Mouse (Mus musculus): ENCODE results near the gene Ptrh1.

Ptrh1 gene

GRCm38 (mm10) chr2:32769327-32770085, 6.1 kb upstream of the Ptrh1 start:
- no peak for TF ChIP-seq GATA4 (IDR thresholded peaks at IDR 0.05; ENCODE audit: insufficient replicate concordance, low read length)

- no peak for TF ChIP-seq GATA4 (IDR thresholded peaks at IDR 0.05; ENCODE audit: insufficient replicate concordance, low read length)
These were observed 3.7 kb upstream of the Ptrh1 start for GRCm38 (mm10) chr2:32771886-32772285.

DNA sequence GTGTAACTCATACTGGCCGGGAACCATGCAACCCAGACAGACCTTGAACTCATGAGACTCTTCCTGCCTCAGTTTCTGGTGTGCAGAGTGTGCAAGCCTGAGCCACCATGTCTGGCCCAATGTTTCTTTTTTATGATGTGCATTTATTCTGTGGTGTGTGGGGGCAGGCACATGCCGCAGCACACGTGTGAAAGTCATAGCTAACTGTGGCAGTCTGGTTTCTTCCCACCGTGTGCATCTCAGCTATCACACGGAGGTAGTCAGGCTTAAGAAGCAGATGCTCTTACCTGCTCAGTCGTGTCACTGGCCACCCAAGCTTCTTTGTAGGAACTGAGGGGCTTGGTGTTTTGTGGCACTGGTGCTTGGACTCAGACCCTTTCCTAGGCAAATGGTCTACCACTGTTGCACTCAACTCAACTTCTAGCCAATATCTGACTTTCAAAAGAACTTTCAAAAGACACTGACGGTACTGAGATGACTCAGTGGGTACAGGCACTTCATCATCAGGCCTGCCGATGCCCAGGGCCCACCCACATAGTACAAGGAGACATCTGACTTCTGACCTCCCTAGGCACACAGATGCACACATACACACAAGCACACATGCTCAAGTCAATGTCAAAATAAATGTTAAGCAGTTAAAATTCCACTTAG, 2.8 kb upstream of the Ptrh1 start:
- TF ChIP-seq GATA4 (IDR thresholded peaks at IDR 0.05; ENCODE audit: insufficient replicate concordance, low read length), result no peak

DNA sequence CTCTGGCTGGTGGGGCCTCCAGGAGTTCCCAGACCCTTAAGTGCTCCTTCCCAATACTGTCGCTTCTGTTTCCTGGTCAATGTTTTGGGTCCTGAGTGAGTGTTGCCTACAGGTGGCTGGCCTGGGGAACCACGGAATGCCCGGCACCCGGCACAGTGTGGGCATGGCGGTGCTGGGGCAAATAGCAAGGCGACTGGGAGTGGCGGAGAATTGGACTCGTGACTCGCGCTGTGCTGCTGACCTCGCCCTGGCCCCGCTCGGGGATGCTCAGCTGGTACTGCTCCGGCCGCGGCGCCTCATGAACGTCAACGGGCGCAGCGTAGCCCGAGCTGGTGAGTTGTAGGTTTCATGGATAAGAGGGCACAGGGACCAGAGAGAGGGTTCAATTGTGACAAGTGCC, 606 bp downstream of the Ptrh1 start:
- no peak for TF ChIP-seq GATA4 (IDR thresholded peaks at IDR 0.05; ENCODE audit: insufficient replicate concordance, low read length)

- TF ChIP-seq GATA4 (IDR thresholded peaks at IDR 0.05; ENCODE audit: insufficient replicate concordance, low read length), result no peak
These were observed 2.5 kb downstream of the Ptrh1 start for GRCm38 (mm10) chr2:32778081-32778480.

DNA sequence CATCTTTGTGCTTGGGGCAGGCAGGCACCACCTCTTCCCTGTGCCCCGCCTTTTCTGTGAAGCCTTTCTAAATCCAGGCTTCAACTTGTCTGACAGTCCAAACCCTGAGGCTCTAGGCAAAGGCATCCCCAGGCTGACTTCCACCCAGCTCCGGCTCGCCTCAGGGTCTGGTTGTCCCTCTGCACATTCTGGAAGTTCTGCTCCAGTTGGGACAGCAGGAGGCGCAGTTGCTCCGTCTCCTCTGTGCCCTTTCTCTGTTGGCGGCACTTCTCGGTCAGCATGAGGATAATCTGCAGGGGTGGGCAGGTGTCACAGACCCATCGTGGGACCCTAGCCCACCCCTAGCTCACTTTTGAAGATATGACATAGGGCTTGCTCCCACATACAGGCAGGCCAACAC, 3.5 kb downstream of the Ptrh1 start:
- TF ChIP-seq GATA4 (IDR thresholded peaks at IDR 0.05; ENCODE audit: insufficient replicate concordance, low read length), result no peak

DNA sequence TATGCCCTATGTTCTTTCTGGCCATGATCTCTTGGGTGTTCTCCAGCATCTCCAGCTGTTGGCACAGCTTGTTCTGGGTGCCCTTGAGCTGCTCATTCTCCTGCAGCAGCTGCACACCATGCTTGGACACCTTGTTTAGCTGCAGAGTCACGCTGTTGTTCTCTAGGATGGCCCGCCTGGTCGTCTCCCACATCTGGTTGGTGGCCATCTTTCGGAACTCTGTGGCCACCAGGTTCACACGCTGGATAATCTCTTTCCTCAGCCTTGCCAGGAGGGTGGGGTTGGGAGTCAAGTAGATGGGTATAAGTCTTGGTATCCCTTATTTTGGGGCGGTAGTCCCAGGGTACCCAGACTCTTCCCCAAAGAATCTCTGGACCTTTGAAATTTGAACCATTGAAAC, 4.1 kb downstream of the Ptrh1 start:
- TF ChIP-seq GATA4 (IDR thresholded peaks at IDR 0.05; ENCODE audit: insufficient replicate concordance, low read length), result no peak

- TF ChIP-seq GATA4 (IDR thresholded peaks at IDR 0.05; ENCODE audit: insufficient replicate concordance, low read length), result no peak
These were observed 6.1 kb downstream of the Ptrh1 start for GRCm38 (mm10) chr2:32781710-32782109.

- TF ChIP-seq GATA4 (IDR thresholded peaks at IDR 0.05; ENCODE audit: insufficient replicate concordance, low read length), result no peak
These were observed 8.6 kb downstream of the Ptrh1 start, which contains the start of gene Cfap157 for GRCm38 (mm10) chr2:32784048-32784681. TSS of gene Cfap157 (minus strand) at chr2:32784428.

DNA sequence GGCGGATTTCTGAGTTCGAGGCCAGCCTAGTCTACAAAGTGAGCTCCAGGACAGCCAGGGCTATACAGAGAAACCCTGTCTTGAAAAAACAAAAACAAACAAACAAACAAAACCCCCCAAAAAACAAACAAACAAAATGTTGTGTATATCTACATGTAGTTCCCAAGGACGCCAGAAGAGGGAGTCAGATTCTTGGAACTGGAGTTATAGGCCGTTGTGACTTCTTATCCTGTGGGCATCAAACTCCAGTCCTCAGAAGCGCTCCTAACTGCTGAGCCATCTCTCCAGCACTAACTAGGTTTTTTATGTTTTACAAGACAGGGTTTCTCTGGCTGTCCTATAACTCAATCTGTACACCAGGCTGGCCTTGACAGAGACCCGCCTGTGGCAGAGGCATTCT, 11.6 kb downstream of the Ptrh1 start:
- no peak for TF ChIP-seq GATA4 (IDR thresholded peaks at IDR 0.05; ENCODE audit: insufficient replicate concordance, low read length)

- no peak for TF ChIP-seq GATA4 (IDR thresholded peaks at IDR 0.05; ENCODE audit: insufficient replicate concordance, low read length)
These were observed 13.0 kb downstream of the Ptrh1 start for GRCm38 (mm10) chr2:32788581-32788980.

DNA sequence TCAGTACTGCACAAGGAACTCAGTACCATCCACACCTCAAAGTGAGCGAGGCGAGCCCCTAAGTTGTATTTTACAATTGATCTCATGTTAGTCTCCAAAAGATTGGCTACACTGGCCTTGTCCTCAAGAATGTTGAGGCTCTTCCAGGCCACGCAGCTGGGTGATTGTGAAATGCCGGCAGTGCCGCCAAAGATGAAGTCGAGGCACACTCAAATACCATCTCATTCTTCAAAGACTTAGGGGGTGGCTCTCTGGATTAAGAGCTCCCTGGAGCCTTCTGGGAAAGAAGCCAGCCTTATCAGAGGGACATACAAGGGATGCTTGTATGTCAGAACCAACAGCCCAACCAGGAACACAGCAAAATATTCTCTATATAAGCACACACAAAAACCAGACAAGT, 15.7 kb downstream of the Ptrh1 start:
- TF ChIP-seq GATA4 (IDR thresholded peaks at IDR 0.05; ENCODE audit: insufficient replicate concordance, low read length), result no peak

- TF ChIP-seq GATA4 (IDR thresholded peaks at IDR 0.05; ENCODE audit: insufficient replicate concordance, low read length), result no peak
These were observed 20.3 kb downstream of the Ptrh1 start for GRCm38 (mm10) chr2:32795748-32796418.

GRCm38 (mm10) chr2:32798251-32798962, 22.8 kb downstream of the Ptrh1 start:
- TF ChIP-seq GATA4 (IDR thresholded peaks at IDR 0.05; ENCODE audit: insufficient replicate concordance, low read length), result no peak
